Mouse (Mus musculus) lung, adult 18-20 months (tissue): Measurements from ENCODE around the gene Vps50.
"Not testable (repeated sequence)": the region's sequence is repeated elsewhere in the genome, so short reads cannot be mapped to it uniquely, and the experiment has no call there.

ENCODE experiments used
- DNase-seq, 2 experiments: peaks; one replicate each; pipeline ENCODE4 v3.0.0; 2022; ENCODE audit warnings: mixed read lengths in 2 of 2

The Vps50 gene

DNA sequence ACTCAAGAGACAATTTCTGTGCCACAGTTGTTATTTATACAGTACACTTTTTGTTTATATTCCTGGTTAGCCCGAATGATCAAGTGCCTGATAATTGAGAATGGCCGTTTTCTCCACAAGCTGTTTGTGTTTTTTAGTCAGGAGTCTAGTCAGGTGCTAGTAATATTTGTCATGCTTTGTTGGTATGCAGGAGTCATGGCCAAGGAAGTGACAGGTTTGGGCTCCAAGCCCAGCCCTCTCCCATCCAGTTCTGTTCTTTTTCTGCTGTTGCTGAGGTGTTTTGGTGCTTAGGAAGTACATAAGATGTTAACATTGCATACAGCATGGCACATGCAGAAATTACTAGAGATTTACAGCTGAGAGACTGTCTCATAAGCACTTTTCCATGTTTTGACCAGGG lies 41.3 kb downstream of the Vps50 start:
- no peak for DNase-seq

DNA sequence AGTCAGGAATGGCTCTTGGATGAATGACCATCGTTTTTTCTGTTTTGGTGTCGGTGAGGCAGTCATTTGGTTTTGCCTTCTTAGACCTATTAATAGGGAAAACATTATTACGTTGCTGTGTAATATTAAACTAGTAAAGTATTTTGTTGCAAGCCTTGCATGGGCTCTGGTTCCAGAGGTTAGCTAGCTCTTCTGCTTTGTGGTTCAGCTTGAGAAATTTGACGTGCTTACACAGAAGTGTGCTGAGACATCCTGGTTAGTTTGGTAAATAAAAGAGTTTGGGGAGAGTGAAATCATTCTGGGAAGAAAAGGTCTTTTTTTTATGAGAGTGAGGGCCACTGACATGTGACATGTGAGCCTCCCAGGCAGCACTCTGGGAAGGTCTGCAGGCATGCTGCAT lies 45.7 kb downstream of the Vps50 start:
- DNase-seq, result no peak

DNA sequence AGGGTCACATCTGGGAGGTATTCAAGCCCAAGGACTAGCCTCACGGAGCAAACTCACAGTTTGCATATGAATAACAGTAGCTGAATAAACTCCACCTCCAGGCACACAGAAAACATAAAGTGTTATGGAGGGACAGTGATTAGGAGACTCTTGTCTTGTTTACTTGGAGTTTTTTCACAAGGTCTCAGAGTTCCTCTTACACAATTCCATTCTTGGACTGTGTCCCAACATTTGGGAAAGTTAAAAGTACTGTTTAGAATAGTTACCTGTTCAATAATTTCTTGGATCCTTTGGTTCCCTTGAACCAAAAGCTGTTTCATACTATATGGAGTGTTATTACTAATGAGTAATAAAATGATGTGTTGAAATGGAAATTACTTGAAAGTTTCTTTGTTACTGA lies 46.8 kb downstream of the Vps50 start:
- DNase-seq, result no peak

DNA sequence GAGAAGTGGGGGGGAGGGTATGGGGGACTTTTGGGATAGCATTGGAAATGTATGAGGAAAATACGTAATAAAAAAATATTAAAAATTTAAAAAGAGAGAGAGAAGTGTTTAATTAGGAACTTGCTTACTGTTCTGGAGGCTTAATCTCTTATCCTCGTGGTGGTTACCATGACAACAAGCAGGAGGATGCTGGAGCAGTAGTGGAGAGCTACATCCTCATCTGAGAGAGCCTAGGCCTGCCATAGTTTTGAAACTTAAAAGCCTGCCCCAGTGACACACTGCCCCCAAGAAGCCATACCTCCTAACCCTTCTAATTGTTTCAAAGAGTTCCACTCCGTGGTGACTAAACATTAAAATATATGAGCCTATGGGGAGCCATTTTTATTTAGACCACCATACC lies 50.8 kb downstream of the Vps50 start:
- DNase-seq, result no peak

DNA sequence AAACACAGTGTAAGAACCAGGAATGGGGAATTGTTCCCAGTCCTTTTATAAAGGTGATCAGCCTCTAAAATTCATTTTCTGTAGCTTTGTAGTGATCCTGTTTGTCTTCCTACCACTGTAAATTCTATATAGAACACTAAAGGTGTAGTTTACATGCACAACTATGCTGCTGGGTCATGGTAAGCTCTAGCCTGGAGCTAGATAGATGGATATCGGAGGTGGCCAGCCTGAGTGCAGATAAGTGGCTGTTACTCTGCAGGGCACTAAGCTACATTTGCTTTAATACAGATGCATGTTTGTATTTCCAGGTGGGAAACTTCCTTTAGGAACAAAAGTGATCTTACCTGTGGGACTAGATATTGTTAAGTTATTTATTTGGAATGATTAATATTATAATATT lies 51.8 kb downstream of the Vps50 start:
- no peak for DNase-seq

DNA sequence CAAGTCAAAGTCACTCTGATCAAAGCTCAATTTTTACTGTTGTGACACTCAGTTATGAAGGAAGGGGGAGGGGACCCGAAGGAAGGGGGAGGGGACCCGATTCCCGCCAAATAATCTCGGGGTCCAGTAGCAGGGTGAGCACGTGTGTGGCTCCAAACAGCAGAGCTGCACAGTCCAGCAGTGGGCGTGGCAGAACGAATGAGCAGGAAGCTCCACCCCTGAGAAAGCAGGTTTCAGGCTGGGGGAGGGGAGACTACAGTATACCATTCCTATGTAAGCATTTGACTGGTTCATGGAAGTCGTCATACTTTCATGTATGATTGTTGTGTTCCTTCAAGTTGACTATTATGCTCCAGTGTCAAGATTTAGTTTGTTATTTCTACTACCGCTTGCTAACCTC lies 54.5 kb downstream of the Vps50 start:
- not testable (repeated sequence) for DNase-seq

DNA sequence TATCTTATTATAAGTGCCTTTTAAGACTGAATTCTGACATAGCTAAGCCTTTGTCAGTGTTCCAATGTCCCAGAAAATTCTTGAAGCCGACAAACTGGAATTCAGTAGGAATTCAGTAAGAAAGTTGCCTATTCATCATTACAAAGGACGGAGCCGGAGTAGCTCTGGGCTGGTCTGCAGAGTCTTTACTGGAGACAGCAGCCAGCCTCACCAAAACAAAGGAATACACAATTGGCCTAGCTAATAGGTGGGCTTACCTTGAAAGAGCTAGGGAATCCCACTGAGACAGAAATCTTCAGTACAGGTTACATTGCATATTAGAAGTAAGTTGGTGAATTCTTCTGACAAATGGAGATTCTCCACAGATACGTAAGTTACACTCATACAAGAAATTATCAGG lies 59.0 kb downstream of the Vps50 start:
- DNase-seq, result no peak

DNA sequence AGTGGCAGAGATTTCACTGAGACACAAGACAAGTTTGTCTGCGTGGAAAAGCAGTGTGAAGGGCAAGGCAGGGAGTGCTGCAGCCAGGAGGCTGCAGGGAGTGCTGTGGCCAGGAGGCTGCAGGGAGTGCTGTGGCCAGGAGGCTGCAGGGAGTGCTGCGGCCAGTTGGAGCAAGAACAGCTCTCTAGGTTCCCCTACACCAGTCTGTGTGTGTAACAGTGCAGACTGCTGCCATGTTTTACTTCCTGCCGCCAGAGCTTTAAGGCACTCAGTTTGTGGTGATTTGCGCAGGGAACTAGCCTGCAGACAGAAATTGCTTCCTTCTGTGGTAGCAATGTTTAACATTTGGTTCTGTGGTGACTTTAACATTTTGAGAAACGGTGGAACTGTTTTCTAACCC lies 61.8 kb downstream of the Vps50 start:
- DNase-seq, result no peak

DNA sequence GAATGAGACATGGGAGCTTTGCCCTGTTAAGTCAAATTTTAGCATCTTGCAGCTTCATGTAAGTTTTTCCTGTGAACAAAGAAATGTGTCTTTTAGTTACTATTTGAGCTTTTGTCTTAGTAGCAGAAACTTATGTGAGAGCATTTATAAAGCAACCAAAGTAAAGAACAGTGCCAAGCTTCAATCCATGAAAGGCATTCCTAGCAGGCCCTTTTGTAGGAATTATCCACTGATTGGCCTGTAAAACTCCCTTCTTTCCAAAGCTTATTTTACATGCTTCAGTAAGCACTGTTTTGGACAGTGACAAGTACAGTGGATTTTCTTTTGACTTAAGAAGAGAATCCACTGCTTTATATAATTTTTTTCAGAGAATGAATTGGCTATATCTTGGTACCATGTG lies 64.1 kb downstream of the Vps50 start:
- no peak for DNase-seq

DNA sequence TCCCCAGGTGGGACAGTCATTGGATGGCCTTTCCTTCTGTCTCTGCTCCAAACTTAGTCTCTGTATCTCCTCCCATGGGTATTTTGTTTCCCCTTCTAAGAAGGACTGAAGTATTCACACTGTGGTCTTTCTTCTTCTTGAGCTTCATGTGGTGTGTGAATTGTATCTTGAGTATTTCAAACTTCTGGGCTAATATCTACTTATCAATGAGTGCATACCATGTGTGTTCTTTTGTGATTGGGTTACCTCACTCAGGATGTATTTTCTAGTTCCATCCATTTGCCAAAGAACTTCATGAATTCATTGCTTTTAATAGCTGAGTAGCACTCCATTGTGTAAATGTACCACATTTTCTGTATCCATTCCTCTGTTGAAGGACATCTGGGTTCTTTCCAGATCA lies 65.9 kb downstream of the Vps50 start:
- not testable (repeated sequence) for DNase-seq

DNA sequence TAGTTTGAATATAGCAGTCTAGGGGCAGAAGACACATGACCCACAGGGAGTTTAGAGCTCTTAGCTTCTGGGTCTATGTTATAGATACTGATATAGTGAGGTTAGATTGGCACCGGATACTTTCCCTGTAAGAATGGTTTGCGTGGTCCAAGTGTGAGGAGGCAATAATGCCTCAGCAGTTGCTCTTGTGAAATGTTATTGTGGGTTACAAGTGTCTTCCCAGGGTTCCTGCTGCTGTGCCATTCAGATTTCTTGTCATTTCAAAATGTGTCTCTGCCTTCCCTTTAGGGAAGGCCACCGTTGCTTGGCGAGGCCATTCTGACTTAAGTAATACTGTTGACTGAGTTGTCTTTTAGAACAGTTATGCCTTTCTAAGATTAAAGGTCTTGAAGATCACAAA lies 66.8 kb downstream of the Vps50 start:
- no peak for DNase-seq

DNA sequence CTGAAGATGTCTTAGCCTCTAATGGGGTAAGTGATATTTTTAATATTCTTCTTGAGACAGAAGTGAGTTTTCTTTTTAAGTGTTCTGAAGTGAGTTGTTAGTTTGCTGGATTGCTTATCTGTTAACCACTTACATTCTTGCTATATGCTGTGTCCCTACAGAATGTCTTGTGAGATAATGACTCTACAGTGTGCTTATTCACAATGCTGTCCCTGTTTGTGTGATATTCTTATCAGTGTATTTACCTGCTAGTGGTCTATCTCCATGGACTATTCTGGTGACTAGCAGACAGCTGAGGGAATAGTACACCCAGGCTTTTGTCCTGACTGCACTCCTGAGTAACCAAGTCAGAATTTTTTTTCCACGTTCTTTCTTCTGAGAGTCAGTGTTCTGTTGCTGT lies 67.5 kb downstream of the Vps50 start:
- no peak for DNase-seq

DNA sequence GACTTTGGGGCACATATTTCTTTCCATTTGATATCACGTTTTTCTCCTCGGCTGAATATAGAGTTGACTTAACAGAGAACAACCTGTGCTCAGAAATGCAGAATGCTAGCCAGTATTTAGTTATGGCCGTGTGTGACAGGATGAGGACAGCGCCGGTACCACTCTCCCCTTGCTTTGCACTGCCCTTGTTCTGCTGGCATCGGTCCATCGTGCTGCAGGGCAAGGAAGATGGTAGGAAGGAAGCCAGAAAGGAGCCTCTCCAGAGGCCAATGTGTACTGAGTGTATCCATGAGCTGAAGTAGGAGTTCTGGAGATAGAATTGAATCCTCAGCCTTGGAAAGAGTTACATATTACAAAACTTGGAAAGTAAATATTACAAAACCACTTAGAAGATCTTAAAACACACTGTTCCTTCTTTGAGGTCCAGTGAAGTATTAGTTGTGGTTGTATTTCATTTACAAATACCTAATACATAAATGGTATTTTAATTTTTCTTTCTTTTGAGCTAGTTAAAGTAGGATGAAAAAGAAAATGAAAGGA lies 69.0 kb downstream of the Vps50 start:
- peak; percentile 20 to 42 for DNase-seq

DNA sequence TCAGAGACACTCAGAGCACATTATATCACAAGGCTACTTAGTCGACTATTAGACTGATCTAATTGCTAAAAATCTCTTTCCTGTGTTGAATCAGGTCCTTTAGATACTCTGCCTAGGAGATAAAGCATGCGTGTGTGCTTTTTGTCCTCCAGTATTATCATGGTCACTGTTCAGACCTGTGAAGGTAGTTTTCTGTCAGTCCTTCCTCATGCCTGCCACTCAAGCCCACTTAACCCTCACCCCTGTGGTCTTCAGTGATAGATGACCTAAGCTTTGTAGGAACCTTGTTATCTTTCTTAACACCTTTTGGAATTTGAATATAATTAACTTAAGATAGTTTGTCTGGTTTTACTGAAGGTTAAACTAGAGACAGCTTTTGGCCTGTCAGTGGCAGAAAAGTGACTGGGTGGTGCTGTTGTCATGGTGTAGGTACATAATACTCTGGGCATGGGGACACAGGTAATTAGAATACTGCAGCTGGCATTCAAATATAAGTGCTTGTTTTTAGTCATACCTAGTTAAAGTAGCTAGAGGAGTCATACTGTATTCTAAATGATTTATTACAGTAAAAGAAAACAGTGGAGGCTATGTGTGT lies 74.1 kb downstream of the Vps50 start:
- DNase-seq, result no peak

DNA sequence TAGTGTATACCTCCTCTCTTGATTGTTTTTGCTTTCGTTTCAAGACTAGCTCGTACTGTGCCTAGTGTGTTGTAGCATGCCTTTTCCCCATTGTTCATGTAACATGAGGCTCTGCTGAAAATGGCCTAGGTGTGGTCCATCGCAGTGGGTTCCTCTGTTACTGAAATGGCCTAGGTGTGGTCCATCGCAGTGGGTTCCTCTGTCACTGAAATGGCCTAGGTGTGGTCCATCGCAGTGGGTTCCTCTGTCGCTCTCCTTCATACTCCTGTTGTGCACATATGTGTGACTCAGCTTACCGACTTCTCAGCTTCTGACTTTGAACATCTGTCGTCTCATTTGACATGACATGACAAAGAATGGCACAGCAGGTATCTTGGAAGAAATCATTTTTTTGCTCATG lies 75.6 kb downstream of the Vps50 start:
- no peak for DNase-seq

DNA sequence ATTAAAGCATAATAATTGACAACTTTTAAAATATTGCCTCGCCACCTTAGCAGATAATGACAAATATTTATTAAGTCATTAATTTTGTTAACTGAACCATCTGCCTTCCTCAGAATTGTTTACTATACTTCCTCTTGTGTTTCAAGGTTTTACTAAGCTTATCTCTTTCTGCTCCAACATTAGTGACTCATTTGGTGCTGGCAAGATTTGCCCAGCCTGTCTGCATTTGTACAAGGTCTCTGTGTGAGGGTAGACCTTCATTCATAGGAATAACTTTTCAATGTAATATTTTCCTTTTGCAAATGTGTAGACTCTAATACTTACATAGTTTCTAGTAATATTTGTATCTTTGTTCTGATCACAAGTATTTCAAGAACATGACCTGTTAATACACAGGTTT lies 87.2 kb downstream of the Vps50 start:
- DNase-seq, result no peak

DNA sequence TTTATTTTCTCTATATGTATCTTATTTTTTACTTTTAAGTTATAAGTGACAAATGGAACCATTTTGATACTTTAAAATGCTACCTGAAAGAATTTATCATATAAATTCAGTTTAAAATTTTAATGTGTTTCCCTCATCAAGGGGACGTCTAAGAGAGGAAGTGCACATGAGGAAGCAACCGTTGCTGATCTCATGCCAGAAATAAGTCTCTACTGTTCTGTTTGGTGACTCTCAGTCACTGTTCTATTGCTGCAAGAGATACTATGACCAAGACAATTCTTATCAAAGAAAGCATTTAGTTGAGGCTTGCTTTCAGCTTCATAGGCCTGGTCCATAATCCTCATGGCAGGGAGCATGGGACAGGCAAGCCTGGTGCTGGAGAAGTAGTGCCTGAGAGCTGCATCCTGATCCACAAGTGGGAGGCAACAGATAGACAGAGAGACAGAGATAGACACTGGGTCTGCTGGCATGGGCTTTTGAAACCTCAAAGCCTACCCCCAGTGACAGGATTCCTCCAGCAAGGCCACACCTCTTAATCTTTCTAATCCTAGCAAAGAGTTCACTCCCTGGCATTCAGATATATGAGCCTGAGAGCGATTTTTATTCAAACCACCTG lies 92.2 kb downstream of the Vps50 start:
- no peak for DNase-seq

DNA sequence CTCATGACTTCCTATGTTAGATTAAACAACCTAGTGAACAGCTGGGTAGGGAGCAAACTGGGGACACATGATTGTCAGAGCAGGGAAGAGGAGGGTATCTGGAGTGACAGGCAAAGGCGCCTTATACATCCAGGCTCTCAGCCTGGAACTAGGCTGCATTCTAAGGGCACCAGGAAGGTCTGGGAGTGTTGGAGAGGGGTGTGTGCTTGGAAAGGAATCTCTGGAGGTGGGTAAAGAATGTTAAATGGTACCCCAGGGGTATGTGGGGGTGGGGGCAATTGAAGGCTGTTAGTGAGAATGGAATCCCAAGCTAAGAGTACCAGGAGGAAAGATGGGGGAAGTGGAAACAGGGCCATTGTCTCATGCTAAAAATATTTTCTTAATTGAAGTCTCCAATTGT lies 96.1 kb downstream of the Vps50 start:
- no peak for DNase-seq

DNA sequence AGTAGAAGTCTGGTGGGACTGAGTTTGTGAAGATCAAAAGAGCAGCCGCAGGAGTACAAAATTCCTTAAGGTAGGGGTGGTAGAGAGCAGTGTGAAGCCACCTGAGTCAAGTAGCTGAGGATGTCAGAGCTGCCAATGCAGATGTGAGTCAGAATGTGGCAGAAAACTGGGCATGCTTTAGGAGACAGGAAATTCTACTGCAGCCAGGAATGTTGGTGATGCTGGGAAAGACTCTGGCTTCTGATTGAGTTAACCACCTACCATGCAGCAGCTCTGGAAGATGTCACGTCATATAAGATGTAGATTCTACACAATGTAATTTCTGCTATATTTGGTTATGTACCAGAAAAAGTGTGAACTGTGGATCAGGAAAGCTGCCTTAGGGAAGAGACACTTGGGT lies 114.6 kb downstream of the Vps50 start:
- DNase-seq, result no peak

DNA sequence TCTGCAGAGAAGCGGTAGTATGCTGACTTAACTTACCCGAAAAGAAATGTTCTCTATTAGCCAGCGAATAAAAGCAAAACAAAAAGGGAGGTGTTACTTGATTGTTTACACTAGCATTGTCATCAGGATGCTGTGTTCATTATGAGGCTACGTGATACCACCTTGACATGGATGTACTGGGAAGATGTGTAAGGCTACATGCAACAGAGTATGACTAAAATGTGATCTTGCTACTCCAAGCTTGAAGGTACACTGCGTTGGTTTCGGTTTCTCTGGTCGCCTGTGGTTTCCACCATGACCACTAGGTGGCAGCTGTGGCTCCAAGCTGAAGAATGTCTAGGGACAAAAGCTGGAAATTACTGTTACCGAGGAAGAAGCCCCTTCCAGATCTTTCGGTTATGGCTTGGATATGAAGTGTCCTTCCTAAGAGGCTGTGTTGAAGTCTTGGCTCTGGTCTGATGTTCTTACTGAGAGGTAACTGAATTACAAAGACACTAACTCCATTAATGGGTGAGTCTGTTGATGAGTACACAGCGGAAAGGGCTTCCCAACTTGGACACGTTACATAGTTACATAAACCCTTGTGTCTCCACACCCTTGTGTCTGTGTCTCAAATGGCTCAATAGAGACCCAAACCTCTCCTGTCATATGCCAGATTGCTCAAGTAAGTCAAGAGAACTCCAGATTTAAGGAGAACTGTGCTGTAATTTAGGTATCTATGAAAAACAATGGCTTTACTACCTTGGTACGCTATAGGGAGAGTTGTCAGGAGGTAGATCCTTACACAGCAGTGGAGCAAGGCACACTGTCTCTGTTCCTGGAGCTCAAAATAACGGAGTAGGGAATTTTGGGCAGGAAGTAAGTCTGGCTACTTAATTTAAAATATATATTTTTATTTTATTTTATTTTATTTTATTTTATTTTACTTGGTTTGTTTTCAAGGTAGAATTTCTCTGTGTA lies 122.5 kb downstream of the Vps50 start:
- peak; percentile 21 to 29 for DNase-seq
